9 mouse cellular contexts compared by ENCODE assay signal in the genomic region with DNA sequence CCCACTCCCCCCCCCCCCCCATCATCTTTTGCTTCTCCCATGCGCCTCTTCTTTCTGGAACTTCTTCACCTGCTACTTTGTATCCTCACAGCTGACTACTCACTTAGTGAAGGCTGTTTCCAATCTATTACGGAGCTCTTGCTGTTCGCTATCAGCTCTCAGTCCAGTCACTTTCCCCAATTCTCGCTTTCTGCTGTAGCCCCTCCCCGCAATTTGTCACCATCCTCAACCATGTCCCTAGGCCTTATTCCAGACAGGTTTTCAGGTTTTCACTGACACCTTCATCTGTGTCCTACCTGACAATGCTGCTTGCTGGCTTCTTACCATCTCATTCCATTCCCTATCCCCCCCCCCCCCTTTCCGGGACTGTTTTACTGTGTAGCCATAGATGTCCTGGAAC. TPM values are rescaled to one million over a fixed set of nuclear protein-coding genes. Genes with fewer than 3 reads are reported as not detected.
DNase-seq lines count a peak whose midpoint lies in the region; ATAC-seq and TF ChIP-seq lines count a peak whose summit lies in the region.
"Had no signal": no experiment of that assay in that cellular context is flagged by ENCODE, and none has a peak within 500 bp of the region (broad histone marks: within the 10 kb centered on the region; RNA-seq: fewer than 3 reads in every experiment).

No protein-coding gene starts in this region.

- 0 out of 2 replicates have a peak overlapping the region, but pooled peaks have one; percentile 97 for H3K27ac ChIP-seq in heart, embryonic 10.5 days
- H3K27ac ChIP-seq in MEL (ENCODE audit: control insufficient read depth, low read depth, low read length): peak overlapping the region; percentile 80
- H3K27ac ChIP-seq in forebrain, postnatal 0 days (ENCODE audit: low read depth, low read length): peak overlapping the region; percentile 84
- peak overlapping the region; percentile 98 for H3K27ac ChIP-seq in midbrain, embryonic 10.5 days (replicated peaks)
- H3K27ac ChIP-seq: macrophage had no signal

- peaks cover 16% of the 10 kb centered on the region for H3K36me3 ChIP-seq in heart, embryonic 10.5 days
- peaks cover 6 to 42% of the 10 kb centered on the region in 2 experiments for H3K36me3 ChIP-seq in MEL (ENCODE audit: control insufficient read depth in 1 of 2, insufficient read depth in 2 of 2, low read length in 2 of 2)
- H3K36me3 ChIP-seq in forebrain, postnatal 0 days (ENCODE audit: insufficient read depth): no peaks in the 10 kb centered on the region
- H3K36me3 ChIP-seq in midbrain, embryonic 10.5 days: peaks cover 22% of the 10 kb centered on the region

- no peak for TF ChIP-seq EP300 in MEL (IDR thresholded peaks at IDR 0.05; ENCODE audit: low read depth in 1 of 2, low read length in 2 of 2)

- no peak for TF ChIP-seq CTCF in MEL (IDR thresholded peaks at IDR 0.05 in 2 of 3, conservative IDR thresholded peaks at IDR 0.05 in 1 of 3; ENCODE audit: control insufficient read depth in 1 of 3, insufficient read depth in 1 of 3, low read depth in 2 of 3, low read length in 3 of 3, poor library complexity in 1 of 3, severe bottlenecking in 1 of 3)
- TF ChIP-seq CTCF in forebrain, postnatal 0 days (IDR thresholded peaks at IDR 0.05; ENCODE audit: low read depth): no peak

- no peak for TF ChIP-seq POLR2A in MEL (IDR thresholded peaks at IDR 0.05; ENCODE audit: control insufficient read depth in 1 of 2, insufficient read depth in 1 of 2, low read depth in 1 of 2, low read length in 2 of 2, poor library complexity in 1 of 2)

- peaks cover 15% of the 10 kb centered on the region for H3K79me2 ChIP-seq in MEL (ENCODE audit: control insufficient read depth, insufficient read depth, low read length, poor library complexity)

- no peak for TF ChIP-seq RAD21 in MEL (IDR thresholded peaks at IDR 0.05; ENCODE audit: low read depth, low read length)

- no peaks in the 10 kb centered on the region for H3K9me3 ChIP-seq in heart, embryonic 10.5 days
- no peaks in the 10 kb centered on the region for H3K9me3 ChIP-seq in MEL (replicated peaks; ENCODE audit: insufficient read depth, low read length)
- H3K9me3 ChIP-seq in forebrain, postnatal 0 days (ENCODE audit: low read length): no peaks in the 10 kb centered on the region
- 0 out of 2 replicates have a peak, but pooled peaks cover 4% of the 10 kb centered on the region for H3K9me3 ChIP-seq in midbrain, embryonic 10.5 days (replicated peaks)

- ATAC-seq in forebrain, postnatal 0 days: no peak
- ATAC-seq in inflammation-experienced regulatory T-cells, adult 6 months: no peak

- peak overlapping the region; percentile 94 for H3K4me3 ChIP-seq in heart, embryonic 10.5 days
- peak overlapping the region; percentile 76 to 97 for H3K4me3 ChIP-seq in MEL (ENCODE audit: control insufficient read depth in 1 of 2, insufficient read depth in 1 of 2, low read depth in 2 of 2, low read length in 2 of 2)
- H3K4me3 ChIP-seq in forebrain, postnatal 0 days (ENCODE audit: low read depth, low read length): peak overlapping the region; percentile 70
- H3K4me3 ChIP-seq in midbrain, embryonic 10.5 days: peak overlapping the region; percentile 83

- no peak for DNase-seq in heart, embryonic 10.5 days (ENCODE audit: low spot score)
- no peak for DNase-seq in heart, postnatal 4 days
- peak; percentile 40 for DNase-seq in MEL (ENCODE audit: low read depth, low spot score)
- DNase-seq in forebrain, postnatal 0 days: no peak
- DNase-seq in midbrain, embryonic 10.5 days (ENCODE audit: low spot score): no peak
- no peak for DNase-seq in right cerebral cortex, postnatal 25 days
- no peak for DNase-seq in adrenal gland, adult 2 months

- H3K4me2 ChIP-seq in forebrain, postnatal 0 days (ENCODE audit: low read depth): peak overlapping the region; percentile 70

- H3K27me3 ChIP-seq in heart, embryonic 10.5 days (ENCODE audit: insufficient read depth, poor library complexity, severe bottlenecking): no peaks in the 10 kb centered on the region
- H3K27me3 ChIP-seq in MEL (ENCODE audit: control insufficient read depth in 1 of 2, insufficient read depth in 2 of 2, low read length in 2 of 2): no peaks in the 10 kb centered on the region
- H3K27me3 ChIP-seq in forebrain, postnatal 0 days (ENCODE audit: insufficient read depth, low read length): no peaks in the 10 kb centered on the region
- no peaks in the 10 kb centered on the region for H3K27me3 ChIP-seq in midbrain, embryonic 10.5 days (ENCODE audit: low read depth, poor library complexity, severe bottlenecking)

- peak overlapping the region; percentile 99 for H3K9ac ChIP-seq in MEL (ENCODE audit: control insufficient read depth, low read depth, low read length, poor library complexity, severe bottlenecking)
- peak overlapping the region; percentile 83 for H3K9ac ChIP-seq in forebrain, postnatal 0 days

- 51% methylated on average over 6 of the region's 6 CpGs for WGBS in heart, embryonic 10.5 days
- 48% methylated on average over 6 of the region's 6 CpGs for WGBS in forebrain, postnatal 0 days
- 52% methylated on average over 6 of the region's 6 CpGs for WGBS in midbrain, embryonic 10.5 days

- peaks cover 19% of the 10 kb centered on the region for H3K4me1 ChIP-seq in heart, embryonic 10.5 days
- H3K4me1 ChIP-seq in MEL (ENCODE audit: control insufficient read depth in 1 of 2, insufficient read depth in 2 of 2, low read length in 2 of 2): peaks cover 35 to 37% of the 10 kb centered on the region in 2 experiments
- peaks cover 15% of the 10 kb centered on the region for H3K4me1 ChIP-seq in forebrain, postnatal 0 days (ENCODE audit: insufficient read depth)
- peaks cover 25% of the 10 kb centered on the region for H3K4me1 ChIP-seq in midbrain, embryonic 10.5 days

TF ChIP-seq in MEL, 35 proteins besides CTCF, POLR2A, EP300 and RAD21:
- TF ChIP-seq MAZ (IDR thresholded peaks at IDR 0.05; ENCODE audit: low read depth, low read length) (0 out of 2 replicates have a peak, but pooled peaks have one; percentile 9), TAL1 (IDR thresholded peaks at IDR 0.05; ENCODE audit: low read length) (no peak), USF1 (IDR thresholded peaks at IDR 0.05; ENCODE audit: low read depth, low read length) (no peak), JUND (IDR thresholded peaks at IDR 0.05; ENCODE audit: low read depth, low read length) (no peak), HCFC1 (IDR thresholded peaks at IDR 0.05; ENCODE audit: low read depth, low read length) (no peak), GABPA (IDR thresholded peaks at IDR 0.05; ENCODE audit: low read depth, low read length) (no peak)

RNA-seq across cellular contexts. Expression of a gene that starts 1.1 kb away (rescaled TPM):
- 12.4 and 23.5 TPM in 2 replicates for polyA plus RNA-seq in heart, embryonic 10.5 days (2016; fragmentation: Nextera tagmentation; extraction: Ambion mirVana)
- 10 to 100 TPM; 51.4 to 54.7 TPM for total RNA-seq in heart, postnatal 4 days (2021)
- total RNA-seq in MEL (2012; rRNA removed): 13.5 and 15.5 TPM in 2 replicates
- 10 to 100 TPM in 1 of 2 experiments, not detected in 1; 23.2 TPM for polyA plus RNA-seq in MEL (2012; ENCODE audit: insufficient read depth in 1 of 2, insufficient read length in 2 of 2, low read depth in 1 of 2, low replicate concordance in 2 of 2, missing spikeins in 1 of 2)
- total RNA-seq in forebrain, postnatal 0 days (2014; rRNA removed): 252 and 296 TPM in 2 replicates
- polyA plus RNA-seq in forebrain, postnatal 0 days (2015; fragmentation: Nextera tagmentation; extraction: Ambion mirVana): 70.0 and 77.2 TPM in 2 replicates
- 25.4 and 41.8 TPM in 2 replicates for polyA plus RNA-seq in midbrain, embryonic 10.5 days (2016; fragmentation: Nextera tagmentation; extraction: Ambion mirVana)
- polyA plus RNA-seq in inflammation-experienced regulatory T-cells, adult 6 months (2017; shearing (Covaris generic)): 10 to 100 TPM; 21.5 to 33.7 (median 30.1) TPM
- 10 to 100 TPM; 38.6 to 54.4 TPM for total RNA-seq in adrenal gland, adult 2 months (2021)
- polyA plus RNA-seq in adrenal gland, adult 2 months (2012; rRNA removed): 565 and 749 TPM in 2 replicates

RNA-seq across cellular contexts. Expression of a gene that starts 16.2 kb away (rescaled TPM):
- 23.1 and 23.5 TPM in 2 replicates for polyA plus RNA-seq in heart, embryonic 10.5 days (2016; fragmentation: Nextera tagmentation; extraction: Ambion mirVana)
- total RNA-seq in heart, postnatal 4 days (2021): 10 to 100 TPM in 1 of 2 experiments, 1 to 10 TPM in 1; 8.7 to 10.3 TPM
- total RNA-seq in MEL (2012; rRNA removed): 4.6 and 6.1 TPM in 2 replicates
- polyA plus RNA-seq in MEL (2012; ENCODE audit: insufficient read depth in 1 of 2, insufficient read length in 2 of 2, low read depth in 1 of 2, low replicate concordance in 2 of 2, missing spikeins in 1 of 2): 10 to 100 TPM in 1 of 2 experiments, not detected in 1; 11.4 TPM
- 73.7 and 89.6 TPM in 2 replicates for total RNA-seq in forebrain, postnatal 0 days (2014; rRNA removed)
- polyA plus RNA-seq in forebrain, postnatal 0 days (2015; fragmentation: Nextera tagmentation; extraction: Ambion mirVana): 43.4 and 53.3 TPM in 2 replicates
- polyA plus RNA-seq in midbrain, embryonic 10.5 days (2016; fragmentation: Nextera tagmentation; extraction: Ambion mirVana): 27.7 and 37.3 TPM in 2 replicates
- polyA plus RNA-seq in inflammation-experienced regulatory T-cells, adult 6 months (2017; shearing (Covaris generic)): 10 to 100 TPM in 2 of 3 experiments, 1 to 10 TPM in 1; 3.4 to 16.7 (median 13.6) TPM
- total RNA-seq in adrenal gland, adult 2 months (2021): 1 to 10 TPM; 5.2 to 5.7 TPM
- polyA plus RNA-seq in adrenal gland, adult 2 months (2012; rRNA removed): 24.0 and 24.9 TPM in 2 replicates

RNA-seq across cellular contexts. Expression of a gene that starts 31.9 kb away (rescaled TPM):
- polyA plus RNA-seq in heart, embryonic 10.5 days (2016; fragmentation: Nextera tagmentation; extraction: Ambion mirVana): 106 and 117 TPM in 2 replicates
- 100 to 1,000 TPM; 132 to 137 TPM for total RNA-seq in heart, postnatal 4 days (2021)
- total RNA-seq in MEL (2012; rRNA removed): 0.10 and 0.19 TPM in 2 replicates
- polyA plus RNA-seq in MEL (2012; ENCODE audit: insufficient read depth in 1 of 2, insufficient read length in 2 of 2, low read depth in 1 of 2, low replicate concordance in 2 of 2, missing spikeins in 1 of 2): under 1 TPM in 1 of 2 experiments, not detected in 1; 0.17 TPM
- 126 and 138 TPM in 2 replicates for total RNA-seq in forebrain, postnatal 0 days (2014; rRNA removed)
- polyA plus RNA-seq in forebrain, postnatal 0 days (2015; fragmentation: Nextera tagmentation; extraction: Ambion mirVana): 45.2 and 52.8 TPM in 2 replicates
- 130 and 144 TPM in 2 replicates for polyA plus RNA-seq in midbrain, embryonic 10.5 days (2016; fragmentation: Nextera tagmentation; extraction: Ambion mirVana)
- polyA plus RNA-seq in inflammation-experienced regulatory T-cells, adult 6 months (2017; shearing (Covaris generic)): 1 to 10 TPM; 1.0 to 3.7 (median 1.7) TPM
- 100 to 1,000 TPM in 1 of 2 experiments, 10 to 100 TPM in 1; 94.8 to 118 TPM for total RNA-seq in adrenal gland, adult 2 months (2021)
- 168 and 182 TPM in 2 replicates for polyA plus RNA-seq in adrenal gland, adult 2 months (2012; rRNA removed)
